Mouse (Mus musculus): ENCODE data around the gene Slk.
A peak's percentile ranks its signal among the peaks of the same experiment; 100 is the strongest.

Slk gene

DNA sequence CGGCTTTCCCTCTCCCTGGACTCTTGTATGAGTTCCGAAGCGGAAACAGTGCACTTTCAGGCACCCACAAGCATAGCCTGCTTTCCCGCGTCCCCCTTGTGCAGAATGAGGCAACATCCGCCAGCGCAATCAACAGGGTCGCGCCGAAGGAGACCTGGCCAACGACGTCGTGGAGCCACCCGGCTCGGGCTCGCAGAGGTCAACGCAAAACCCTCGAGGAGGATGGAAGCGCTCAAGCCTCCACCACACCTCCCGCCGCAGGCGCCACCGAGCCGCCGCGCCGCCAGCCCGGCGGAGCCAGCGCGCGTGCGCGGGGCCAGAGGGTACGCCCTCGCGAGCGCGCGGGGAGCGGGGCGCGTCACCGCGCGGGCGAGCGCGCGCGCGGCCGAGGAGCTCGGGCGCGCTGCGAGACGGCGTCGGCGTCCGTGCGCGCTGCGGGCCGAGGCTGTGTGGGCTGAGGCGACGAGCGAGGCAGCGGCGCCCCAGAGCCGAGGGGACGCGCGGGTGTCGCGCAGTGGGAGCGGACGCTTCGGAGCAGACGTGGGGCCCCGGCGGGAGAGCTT is at the start of gene Slk:
Gene Slk, plus strand, starts transcription at position 454 of the 563 bp plus-strand sequence.
- peak; percentile 50 to 69 for DNase-seq (ENCODE audit: low read depth in 1 of 2, low spot score in 2 of 2)

DNA sequence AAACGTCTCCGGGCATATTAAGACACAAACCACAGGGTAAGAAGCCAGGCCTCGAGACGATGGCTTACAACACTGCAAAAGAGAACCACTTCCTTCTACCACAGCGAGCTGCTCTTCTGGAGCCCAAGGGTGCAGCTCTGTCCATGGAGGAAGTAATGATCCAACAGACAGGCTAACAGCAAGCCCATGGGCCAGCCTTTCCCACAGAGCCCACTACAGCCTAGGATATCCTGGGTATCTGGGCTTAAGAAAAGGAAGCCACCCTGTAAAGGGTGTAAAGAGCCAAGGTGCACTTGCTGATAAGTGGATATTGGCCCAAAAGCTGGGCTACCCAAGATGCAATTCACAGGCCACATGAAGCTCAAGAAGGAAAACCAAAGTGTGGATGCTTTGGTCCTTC is 48.2 kb upstream of the Slk start:
- no peak for DNase-seq (ENCODE audit: low read depth in 1 of 2, low spot score in 2 of 2)

DNA sequence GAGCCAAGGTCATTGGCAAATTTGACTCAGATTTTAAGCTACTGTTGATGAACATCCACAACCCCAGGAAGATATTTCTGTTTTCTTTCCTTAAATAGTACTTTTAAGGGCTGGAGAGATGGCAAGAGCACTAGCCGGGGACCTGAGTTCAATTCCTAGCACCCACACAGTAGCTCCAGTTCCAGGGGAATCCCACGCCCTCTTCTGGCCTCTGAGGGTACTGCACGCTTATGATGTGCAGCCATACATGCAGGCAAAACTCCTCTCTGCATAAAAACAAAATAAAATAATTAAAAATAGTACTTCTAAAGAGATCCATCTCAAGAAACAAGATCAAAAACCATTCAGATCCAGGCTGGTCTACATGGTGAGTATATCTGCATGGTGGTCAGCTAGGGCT is 47.0 kb upstream of the Slk start:
- DNase-seq (ENCODE audit: low read depth in 1 of 2, low spot score in 2 of 2) = no peak

DNA sequence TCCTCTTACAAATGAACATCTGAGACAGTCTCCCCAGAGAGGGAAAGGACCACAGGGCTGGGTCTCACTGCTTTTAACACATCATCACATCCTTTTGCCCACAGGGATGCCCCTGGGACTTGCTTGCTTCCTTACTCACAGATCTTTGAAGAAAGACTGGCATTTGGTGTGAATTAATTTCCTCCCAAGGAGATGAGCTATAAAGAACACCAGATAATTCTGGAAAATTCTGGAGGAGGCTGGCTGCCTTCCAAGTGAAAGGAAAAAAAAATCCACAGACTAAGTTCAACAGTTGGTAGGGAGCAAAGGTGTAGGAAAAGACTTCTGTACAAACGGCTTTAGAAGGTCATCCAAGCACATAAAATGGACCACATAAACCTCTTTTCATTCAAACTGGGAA is 45.3 kb upstream of the Slk start:
- no peak for DNase-seq (ENCODE audit: low read depth in 1 of 2, low spot score in 2 of 2)

DNA sequence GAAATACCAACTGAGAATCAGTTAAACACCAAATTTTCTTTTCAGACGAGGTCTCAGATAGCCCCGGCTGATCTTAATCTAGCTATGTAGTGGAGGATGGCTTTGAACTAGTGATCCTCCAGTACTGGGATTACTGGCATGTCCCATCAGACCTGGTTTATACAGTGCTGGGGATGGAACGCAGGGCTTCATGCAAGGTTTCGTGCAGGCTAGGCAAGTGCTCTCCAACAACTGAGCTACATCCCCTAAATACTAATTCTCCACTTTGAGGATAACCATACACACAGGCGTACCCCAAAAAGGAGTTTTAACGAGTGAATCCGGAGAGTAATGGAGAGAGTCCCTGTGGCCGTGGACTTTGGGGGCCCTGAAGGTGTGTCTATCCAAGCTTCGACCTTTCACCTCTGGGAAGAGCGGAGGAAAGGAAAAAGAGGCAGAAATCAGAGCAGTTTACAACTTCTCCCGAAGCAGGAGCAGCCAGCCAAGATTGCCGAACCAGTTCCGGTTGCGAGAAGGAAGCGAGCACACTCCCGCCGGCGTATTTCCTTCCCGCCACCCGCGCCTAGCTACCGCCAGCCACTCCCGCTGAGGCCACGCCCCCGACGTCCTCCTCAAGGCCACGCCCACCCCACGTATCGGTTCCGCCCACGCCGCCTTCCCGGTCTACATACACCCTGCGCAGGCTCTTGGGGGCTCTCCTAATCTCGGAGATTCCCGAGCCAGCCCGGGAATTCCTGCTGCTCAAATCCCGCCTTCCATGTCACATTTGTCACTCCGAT is 42.8 kb upstream of the Slk start:
- peak; percentile 80 to 84 for DNase-seq (ENCODE audit: low read depth in 1 of 2, low spot score in 2 of 2)

DNA sequence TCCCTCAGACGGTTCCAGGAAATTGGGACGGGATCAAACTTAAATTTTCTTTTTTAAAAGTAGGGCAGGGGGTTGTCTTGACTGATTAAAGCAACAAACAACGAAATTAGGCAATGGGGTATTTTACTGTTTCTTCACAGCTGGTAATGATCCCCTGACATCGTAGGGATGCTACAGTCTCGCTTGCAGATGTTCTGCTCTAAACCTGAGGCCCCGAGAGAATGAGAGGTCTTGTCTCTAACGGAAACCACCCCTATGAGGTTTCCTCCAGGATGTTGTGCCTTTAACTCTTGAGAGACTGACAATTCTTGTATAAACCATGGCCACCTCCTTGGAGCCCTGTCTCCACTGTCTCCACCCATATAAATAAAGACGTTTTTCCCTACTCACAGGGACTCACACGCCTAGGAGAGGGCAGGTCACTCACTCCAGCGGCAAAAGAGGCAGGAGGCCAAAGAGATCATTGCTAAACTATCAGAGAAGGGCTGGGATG is 42.1 kb upstream of the Slk start, which contains the start of gene Stn1:
Gene Stn1, minus strand, starts transcription at position 208 of the 493 bp plus-strand sequence.
- no peak for DNase-seq (ENCODE audit: low read depth in 1 of 2, low spot score in 2 of 2)

DNA sequence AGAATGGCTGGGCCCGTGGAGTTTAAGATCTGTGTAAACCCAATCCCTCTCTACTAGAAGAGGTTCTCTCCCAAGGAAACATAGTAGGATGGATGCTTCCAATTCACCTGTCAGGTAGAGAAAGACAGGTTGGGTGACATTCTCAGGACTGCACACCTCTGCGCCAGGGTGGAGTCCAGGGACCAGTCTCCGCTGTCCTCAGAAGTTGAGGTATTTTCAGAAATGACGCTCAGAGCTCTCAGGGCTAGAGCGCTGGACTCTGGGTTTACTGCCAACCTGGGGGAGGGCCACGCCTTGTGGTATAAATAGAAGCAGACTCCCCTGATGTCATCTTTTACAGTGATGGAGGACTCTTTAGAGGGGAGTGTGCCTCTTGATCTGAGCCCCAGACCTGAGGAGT is 41.6 kb upstream of the Slk start:
- no peak for DNase-seq (ENCODE audit: low read depth in 1 of 2, low spot score in 2 of 2)

DNA sequence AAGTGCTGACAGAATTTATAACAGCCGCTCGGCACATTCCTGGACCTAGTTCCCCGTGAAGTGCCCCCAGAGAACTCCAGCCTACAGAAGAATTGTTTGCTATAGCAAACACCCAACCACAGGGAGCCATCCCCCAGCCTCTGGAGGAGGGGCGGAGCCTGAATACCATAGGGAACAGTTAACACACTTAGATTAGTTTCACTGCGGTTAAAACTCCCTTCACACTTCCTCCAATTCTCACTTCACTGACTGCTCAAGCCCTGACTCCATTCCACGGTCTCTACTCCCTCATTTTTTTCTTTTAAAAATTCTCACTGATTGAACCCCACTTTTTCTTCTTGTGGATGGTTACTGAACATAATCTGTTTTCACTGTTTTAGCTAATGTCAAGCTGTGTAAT is 40.7 kb upstream of the Slk start:
- no peak for DNase-seq (ENCODE audit: low read depth in 1 of 2, low spot score in 2 of 2)

DNA sequence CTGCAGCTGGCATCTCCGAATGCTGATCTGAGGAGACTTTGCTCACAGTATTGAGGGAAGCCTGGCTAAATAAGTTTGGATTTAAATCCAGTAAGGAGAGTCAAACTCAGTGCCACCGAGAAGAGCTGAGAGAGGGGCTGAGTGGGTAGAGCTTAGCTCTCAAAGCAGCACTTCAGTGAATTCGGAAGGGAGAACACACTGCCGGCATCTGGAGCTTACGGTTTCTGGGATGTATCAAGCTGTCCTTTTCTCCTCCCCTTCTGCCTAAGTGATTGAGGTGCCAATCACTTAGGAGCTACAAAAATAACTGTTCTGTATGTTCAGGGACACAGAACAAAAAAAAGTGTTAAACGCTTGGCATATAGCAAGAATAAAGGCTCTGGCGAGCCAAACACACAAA is 37.0 kb upstream of the Slk start:
- DNase-seq (ENCODE audit: low read depth in 1 of 2, low spot score in 2 of 2) = no peak

DNA sequence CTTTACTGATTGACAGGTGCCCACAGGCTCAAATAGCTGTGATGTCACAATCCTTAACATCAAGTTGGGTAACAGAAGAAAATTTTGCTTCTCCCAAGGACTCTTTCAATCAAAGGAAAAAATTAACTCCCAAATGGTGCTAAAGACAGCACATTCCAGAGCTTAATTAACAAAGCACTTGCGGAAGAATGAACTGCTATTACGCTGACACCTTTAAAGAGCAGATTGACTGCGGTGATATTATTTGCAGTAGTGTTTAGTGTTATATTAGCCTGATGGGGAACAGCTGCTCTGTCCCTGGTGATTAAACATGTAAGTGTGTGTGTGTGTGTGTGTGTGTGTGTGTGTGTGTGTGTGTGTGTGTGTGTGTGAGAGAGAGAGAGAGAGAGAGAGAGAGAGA is 34.4 kb upstream of the Slk start:
- no peak for DNase-seq (ENCODE audit: low read depth in 1 of 2, low spot score in 2 of 2)

DNA sequence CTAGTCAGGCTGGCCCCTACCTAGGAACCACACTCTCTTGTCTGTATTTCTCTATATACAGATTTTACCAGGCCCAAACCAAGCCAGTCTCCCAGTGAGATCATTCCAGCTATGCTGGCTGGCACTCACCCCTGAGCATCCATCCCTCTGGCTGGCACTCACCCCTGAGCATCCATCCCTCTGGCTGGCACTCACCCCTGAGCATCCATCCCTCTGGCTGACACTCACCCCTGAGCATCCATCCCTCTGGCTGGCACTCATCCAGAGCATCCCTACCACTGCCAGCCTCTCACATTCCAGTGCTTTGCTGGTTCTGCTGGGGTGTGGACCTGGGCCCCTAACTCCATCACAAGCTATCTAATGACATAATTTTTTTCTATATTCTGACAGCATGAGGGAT is 34.0 kb upstream of the Slk start:
- no peak for DNase-seq (ENCODE audit: low read depth in 1 of 2, low spot score in 2 of 2)

DNA sequence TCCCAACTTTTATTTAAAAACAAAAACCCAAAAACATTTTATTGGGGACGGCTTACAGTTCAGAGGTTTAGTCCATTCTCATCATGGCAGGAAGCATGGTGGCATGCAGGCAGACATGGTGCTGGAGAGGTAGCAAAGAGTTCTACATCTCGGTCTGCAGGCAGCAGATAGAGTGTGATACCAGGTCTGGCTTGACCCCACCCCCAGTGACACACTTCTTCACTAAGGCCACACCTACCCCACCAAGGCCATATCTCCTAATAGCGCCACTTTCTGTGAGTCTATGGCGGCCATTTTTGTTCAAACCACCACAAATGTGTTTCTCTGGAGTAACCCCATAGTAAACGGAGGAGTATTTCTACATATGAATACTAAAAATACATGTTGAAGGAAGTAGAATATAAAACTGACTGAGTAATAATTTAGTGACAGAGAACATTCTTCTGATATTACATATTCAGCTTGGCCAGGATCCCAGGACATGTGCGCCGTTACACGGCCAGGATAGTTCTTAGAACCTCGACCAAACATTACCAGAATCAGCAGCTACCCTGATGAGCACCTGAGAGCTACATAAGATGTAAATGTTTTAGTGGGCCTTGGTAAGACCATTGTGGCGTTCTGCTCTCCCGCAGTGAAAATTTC is 30.9 kb upstream of the Slk start:
- no peak for DNase-seq (ENCODE audit: low read depth in 1 of 2, low spot score in 2 of 2)

DNA sequence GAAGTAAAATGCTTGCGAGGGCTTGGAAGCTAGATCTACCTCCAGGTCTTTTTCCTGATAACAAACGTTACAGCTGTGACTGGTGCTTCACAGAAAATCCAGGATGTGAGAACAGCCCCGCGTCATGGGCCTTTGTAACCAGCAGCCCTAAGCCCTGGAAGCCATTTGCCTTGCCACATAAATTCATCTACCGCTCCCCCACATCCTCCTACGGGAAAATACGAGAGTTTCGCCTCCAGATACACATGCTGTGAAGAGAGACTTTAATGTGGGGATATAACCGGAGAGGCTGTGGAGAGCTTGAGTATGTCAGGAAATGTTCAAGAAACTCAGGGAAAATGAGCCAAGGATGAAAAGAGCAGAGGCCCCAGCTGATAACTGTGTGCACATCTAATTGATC is 30.3 kb upstream of the Slk start:
- no peak for DNase-seq (ENCODE audit: low read depth in 1 of 2, low spot score in 2 of 2)

DNA sequence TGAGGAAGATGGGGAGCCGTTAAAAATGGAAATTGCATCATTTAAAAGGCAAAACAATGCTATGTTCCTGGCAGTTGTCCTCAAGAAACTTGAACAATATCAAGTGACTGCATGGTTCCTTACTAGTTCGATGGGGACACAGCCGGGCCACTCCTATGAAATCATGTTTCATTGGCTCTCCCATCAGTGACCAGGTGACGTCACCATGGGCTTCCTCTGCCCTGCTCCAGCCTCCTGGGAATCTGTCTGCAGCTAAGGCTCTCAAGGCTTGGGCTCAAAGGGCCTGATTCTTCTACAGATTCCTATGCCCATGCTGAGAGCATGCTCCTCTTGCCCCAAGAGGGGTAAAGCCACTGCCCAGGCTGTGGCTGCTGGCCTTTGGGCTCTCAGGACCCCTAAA is 29.9 kb upstream of the Slk start:
- no peak for DNase-seq (ENCODE audit: low read depth in 1 of 2, low spot score in 2 of 2)

DNA sequence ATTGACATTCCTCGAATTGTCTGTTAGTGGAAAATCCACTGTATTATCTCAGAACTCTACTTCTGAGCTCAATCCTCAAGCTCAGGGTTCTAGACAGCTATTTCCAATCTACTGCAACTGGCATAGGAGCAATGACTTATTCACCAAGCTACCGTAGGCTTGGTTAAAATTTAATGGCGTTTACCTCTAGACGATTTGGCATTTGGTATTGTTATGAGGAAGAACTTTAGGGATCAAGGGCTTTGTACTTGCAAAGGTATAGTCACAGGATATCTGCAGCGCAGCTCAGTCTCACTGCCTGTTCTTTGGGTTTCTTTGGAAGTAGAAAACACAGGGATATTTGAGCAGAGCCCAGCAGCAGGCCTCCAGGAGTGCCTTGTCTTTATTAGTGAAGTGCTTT is 20.3 kb upstream of the Slk start:
- DNase-seq (ENCODE audit: low read depth in 1 of 2, low spot score in 2 of 2) = no peak

DNA sequence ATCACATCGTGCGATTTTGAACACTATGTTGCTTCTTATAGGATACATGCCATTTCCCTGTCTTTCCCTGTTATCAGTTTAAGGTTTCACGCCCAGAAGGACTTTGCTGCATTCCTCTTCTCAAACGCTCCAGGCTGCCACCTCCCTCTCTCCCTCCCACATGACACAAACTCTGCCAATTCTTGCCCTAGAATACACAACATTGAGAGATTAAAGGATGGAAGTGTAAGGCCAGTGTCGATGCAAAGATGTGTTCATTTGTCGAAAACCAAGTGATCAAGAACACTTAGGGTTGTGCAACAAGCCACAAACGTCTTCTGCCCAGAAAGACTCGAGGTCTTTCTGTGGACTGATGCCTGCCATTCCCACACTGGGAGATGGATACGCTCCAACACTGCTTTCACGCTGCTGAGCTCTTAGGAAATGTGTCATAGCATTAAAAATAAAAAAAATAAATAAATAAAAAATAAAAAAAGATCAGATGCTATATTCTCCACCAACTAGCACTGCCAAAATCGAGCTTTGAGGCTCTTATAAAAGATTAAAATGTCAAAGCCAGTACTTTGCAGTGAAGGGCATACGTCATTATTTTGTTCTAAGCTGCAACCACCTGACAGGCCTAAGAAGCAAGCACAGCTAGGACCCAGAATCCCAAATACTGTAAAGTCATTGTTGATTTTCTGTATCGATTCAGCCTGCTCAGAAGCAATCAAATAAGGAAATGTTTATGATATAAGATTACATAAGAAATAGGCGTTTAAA is 19.5 kb upstream of the Slk start:
- DNase-seq (ENCODE audit: low read depth in 1 of 2, low spot score in 2 of 2) = no peak

DNA sequence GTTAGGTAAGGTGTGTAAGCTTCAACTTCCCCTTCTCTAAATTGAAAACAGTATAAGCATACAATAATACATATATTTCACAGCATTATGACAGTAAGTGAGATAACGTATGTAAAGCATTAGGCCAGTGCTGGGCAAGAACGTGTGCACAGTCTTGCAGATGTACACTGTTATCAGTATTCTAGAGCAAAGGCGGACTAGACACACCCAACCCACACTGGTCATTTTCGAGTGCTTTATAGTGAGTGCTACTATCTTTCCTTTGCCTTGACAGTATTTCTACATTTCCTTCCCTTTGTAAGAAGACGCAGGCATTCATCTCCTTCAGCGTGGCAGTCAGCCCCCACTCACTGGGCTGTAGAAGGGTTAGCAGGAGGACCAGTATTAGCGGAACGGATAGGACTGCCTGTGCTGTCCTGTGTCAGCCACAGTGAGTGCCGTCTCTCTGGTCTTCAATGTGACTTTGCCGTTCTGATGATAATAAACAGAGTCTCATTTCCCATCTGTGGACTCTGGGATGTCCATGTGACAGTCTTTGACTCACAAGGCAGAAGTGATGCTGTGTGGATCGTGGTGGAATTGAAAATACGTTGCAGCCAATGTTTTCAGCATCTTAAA is 18.8 kb upstream of the Slk start:
- no peak for DNase-seq (ENCODE audit: low read depth in 1 of 2, low spot score in 2 of 2)

DNA sequence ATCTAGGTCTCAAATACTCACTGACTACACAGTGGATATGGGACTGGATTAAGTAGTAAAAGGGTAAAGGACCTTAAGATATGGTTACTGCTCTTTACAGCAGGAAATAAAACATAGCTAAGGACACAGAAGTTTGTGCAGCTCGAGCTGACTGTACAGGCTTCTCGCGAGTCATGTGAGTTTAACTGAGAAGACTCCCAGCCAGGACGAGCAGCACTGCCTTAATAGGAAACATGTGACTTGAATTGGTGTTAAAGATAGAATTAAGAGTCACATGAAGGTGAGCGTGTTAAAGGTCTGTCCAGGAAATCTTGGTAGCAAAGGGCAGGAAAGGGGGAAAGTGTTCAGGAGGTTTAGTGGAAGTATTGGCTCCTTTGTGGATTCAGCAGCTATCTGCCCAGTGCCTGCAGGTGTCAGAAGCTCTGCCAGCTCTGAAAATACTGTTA is 17.5 kb upstream of the Slk start:
- no peak for DNase-seq (ENCODE audit: low read depth in 1 of 2, low spot score in 2 of 2)

DNA sequence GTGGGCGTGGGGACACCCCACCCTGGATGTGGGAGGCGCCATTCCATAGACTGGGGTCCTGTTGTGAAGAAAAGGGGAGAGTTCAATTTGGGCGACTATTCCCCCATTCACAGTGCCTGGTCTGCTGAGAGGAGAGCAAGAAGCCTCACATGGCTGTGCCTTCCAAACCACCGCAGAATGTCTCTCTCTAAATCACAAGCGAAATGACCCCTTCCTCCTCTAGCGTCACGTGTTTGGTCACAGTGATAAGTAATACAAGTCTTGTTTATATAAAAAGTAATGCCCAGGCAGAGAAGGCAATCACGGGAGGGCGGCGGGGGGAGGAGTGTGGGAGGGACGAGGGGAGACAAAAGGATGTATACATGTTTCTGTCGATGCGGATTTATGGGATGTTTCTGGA is 15.8 kb upstream of the Slk start:
- DNase-seq (ENCODE audit: low read depth in 1 of 2, low spot score in 2 of 2) = no peak

DNA sequence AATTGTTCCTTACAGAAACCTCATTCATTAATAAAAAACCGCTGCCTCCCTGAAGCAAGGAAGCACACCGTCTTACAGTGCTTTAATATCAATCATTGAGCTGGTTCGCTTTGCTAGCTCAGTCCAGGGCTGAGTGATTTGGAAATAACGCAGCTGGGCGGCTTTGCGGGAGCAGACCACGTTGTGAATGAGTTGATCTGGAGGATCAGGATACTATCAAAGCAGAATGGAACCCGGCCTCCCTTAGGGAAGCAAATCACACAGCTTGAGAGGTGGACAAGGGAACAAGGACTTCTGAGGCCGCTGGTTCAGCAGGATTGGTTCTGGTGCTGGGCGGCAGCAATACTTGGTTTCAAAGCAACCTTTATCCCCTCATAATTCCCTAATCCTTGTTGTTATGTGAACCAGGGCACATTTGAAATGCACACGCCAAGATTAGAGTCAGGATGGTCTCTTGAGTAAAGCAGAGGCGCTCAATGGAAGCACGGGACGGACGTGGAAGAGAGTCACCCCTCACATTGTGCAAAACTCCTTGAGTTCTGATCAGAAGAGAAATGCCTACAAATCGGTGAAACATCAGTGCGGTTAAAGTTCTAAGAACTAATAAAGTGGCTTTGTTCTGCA is 14.3 kb upstream of the Slk start:
- no peak for DNase-seq (ENCODE audit: low read depth in 1 of 2, low spot score in 2 of 2)

DNA sequence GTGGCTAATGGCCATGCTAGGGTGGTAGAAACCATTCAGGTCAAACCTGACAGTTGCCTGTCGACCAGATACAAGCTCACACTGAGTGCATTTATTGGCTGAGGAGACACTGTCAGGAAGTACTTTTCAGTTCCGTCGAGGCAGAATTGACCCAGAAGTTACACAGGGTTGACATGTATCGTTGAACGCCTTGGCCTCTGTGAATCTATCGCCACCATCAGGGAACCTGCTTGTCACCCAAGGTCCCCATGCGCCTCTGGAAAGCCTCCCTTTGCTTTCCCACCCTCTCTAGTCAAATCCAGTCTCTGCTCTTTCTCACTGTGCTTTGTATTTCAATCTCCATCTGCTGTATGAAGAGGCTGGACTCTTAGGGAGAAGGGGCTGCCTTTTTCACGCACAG is 13.5 kb upstream of the Slk start:
- DNase-seq (ENCODE audit: low read depth in 1 of 2, low spot score in 2 of 2) = no peak

All from monocyte, adult 2 months (primary cell).